Mouse (Mus musculus) ovary, adult 2 months (tissue): ENCODE results near the gene Pou6f1. TPM values are rescaled to one million over a fixed set of nuclear protein-coding genes. Genes with fewer than 3 reads are reported as not detected.

Source experiments
- polyA plus RNA-seq: library from polyadenylated mRNA; depleted of rRNA; stranded (reverse); fragments of >200 nt; gene quantifications from 2 replicates; pipeline ENCODE4 v1.2.3, GENCODE M21; 2012; rRNA removed

Pou6f1 gene
- polyA plus RNA-seq, result 35.8 and 41.9 TPM in 2 replicates

GRCm38 (mm10) chr15:100599276-100600046, at the start of gene Pou6f1:
Gene Pou6f1 (minus strand): TSS chr15:100599984.

GRCm38 (mm10) chr15:100636700-100637501, 37.1 kb upstream of the Pou6f1 start, which contains the start of gene Smagp:
Gene Smagp (minus strand): TSS chr15:100636940.

GRCm38 (mm10) chr15:100614996-100615824, 15.4 kb upstream of the Pou6f1 start, which contains the start of gene Dazap2:
Gene Dazap2 (plus strand): TSS chr15:100615349.

GRCm38 (mm10) chr15:100551326-100552307, 48.2 kb downstream of the Pou6f1 start, which contains the start of gene Tfcp2:
Gene Tfcp2 (minus strand): TSS chr15:100552008.

Other genes starting within 250 kb of the Pou6f1 start
- gene Methig1, start 246.8 kb downstream of the Pou6f1 start, polyA plus RNA-seq, result 0.21 TPM in 1 of 2 replicates, not detected in the other
- gene Mettl7a2, start 246.8 kb downstream of the Pou6f1 start, polyA plus RNA-seq, result 0.62 and 0.83 TPM in 2 replicates
- not detected in 2 replicates for gene Higd1c, start 235.4 kb downstream of the Pou6f1 start, polyA plus RNA-seq
- 0.15 and 0.24 TPM in 2 replicates for gene Gm5475, start 177.8 kb downstream of the Pou6f1 start, polyA plus RNA-seq
- 40.2 and 57.4 TPM in 2 replicates for gene Slc11a2, start 174.9 kb downstream of the Pou6f1 start, polyA plus RNA-seq
- gene Letmd1, start 131.0 kb downstream of the Pou6f1 start, polyA plus RNA-seq, result 72.5 and 77.5 TPM in 2 replicates
- gene Csrnp2, start 104.5 kb downstream of the Pou6f1 start, polyA plus RNA-seq, result 8.7 and 10.7 TPM in 2 replicates
- 14.9 and 16.3 TPM in 2 replicates for gene Tfcp2, start 48.0 kb downstream of the Pou6f1 start, polyA plus RNA-seq
- gene Dazap2, start 15.4 kb upstream of the Pou6f1 start, polyA plus RNA-seq, result 826 and 901 TPM in 2 replicates
- 43.2 and 43.8 TPM in 2 replicates for gene Smagp, start 37.0 kb upstream of the Pou6f1 start, polyA plus RNA-seq
- 4.0 and 4.1 TPM in 2 replicates for gene Bin2, start 69.6 kb upstream of the Pou6f1 start, polyA plus RNA-seq
- 11.4 and 17.6 TPM in 2 replicates for gene Cela1, start 87.9 kb upstream of the Pou6f1 start, polyA plus RNA-seq
- gene Galnt6, start 129.4 kb upstream of the Pou6f1 start, polyA plus RNA-seq, result 0.85 and 1.5 TPM in 2 replicates
- 7.0 TPM in 2 replicates for gene Slc4a8, start 161.8 kb upstream of the Pou6f1 start, polyA plus RNA-seq